Mouse (Mus musculus) forebrain, embryonic 14.5 days (tissue): ENCODE data around the gene Bglap2. TPM values are rescaled to one million over a fixed set of nuclear protein-coding genes. Genes with fewer than 3 reads are reported as not detected.

Source experiments
- ATAC-seq: fragments of 200-750 bp; cut with Nextera tagmentation; 2 replicates; pipeline ENCODE4 v1.8.0; 2017; ENCODE audit warnings: mild to moderate bottlenecking, moderate library complexity
- DNase-seq: peaks from one replicate; pipeline ENCODE4 v3.0.0-alpha.2; 2015; ENCODE audit warnings: low spot score
- H3K27ac ChIP-seq: fragments of 300-500 bp; sonication (generic); 2 replicates; pipeline ENCODE4 v1.5.1; 2014; ENCODE audit warnings: low read depth, mild to moderate bottlenecking, control low read depth, low read length, moderate library complexity
- H3K27me3 ChIP-seq: fragments of 300-500 bp; sonication (generic); replicated peaks from 2 replicates; pipeline ENCODE4 v1.6.1; 2014; ENCODE audit warnings: low read length, control low read depth, mixed read lengths; ENCODE audit not compliant: control insufficient read depth, insufficient read depth
- H3K36me3 ChIP-seq: fragments of 300-500 bp; sonication (generic); 2 replicates; pipeline ENCODE4 v1.6.1; 2014; ENCODE audit warnings: low read length, control low read depth; ENCODE audit not compliant: control insufficient read depth, insufficient read depth
- H3K4me1 ChIP-seq: fragments of 300-500 bp; sonication (generic); 2 replicates; pipeline ENCODE4 v1.6.1; 2014; ENCODE audit warnings: antibody characterized with exemption, low read length, control low read depth; ENCODE audit not compliant: control insufficient read depth, insufficient read depth
- H3K4me2 ChIP-seq: fragments of 300-500 bp; sonication (generic); 2 replicates; pipeline ENCODE4 v1.6.1; 2014; ENCODE audit warnings: mild to moderate bottlenecking, control low read depth, low read length
- H3K4me3 ChIP-seq: fragments of 300-500 bp; sonication (generic); 2 replicates; pipeline ENCODE4 v1.5.1; 2014; ENCODE audit warnings: low read depth, low read length, control low read depth
- H3K9ac ChIP-seq: fragments of 300-500 bp; sonication (generic); 2 replicates; pipeline ENCODE4 v1.6.1; 2014; ENCODE audit warnings: mild to moderate bottlenecking, low read length, control low read depth, moderate library complexity
- H3K9me3 ChIP-seq: fragments of 300-500 bp; sonication (generic); replicated peaks from 2 replicates; pipeline ENCODE4 v1.6.1; 2016; ENCODE audit warnings: low read length, control low read depth, mixed read lengths; ENCODE audit not compliant: control insufficient read depth
- WGBS: fragments of 180-500 bp; shearing (Covaris S2); extraction: QIAGEN DNeasy Blood & Tissue Kit; methylation state at CpG from one replicate; pipeline ENCODE4 v1.1.7; 2014; 5-methylcytosine and 5-hydroxymethylcytosine counted together
- polyA plus RNA-seq: library from polyadenylated mRNA; unstranded; fragments of >200 nt; fragmentation: Nextera tagmentation; extraction: Ambion mirVana; gene quantifications from 2 replicates; pipeline ENCODE4 v1.2.1, GENCODE M21; 2014

Gene Bglap2
- polyA plus RNA-seq, 1 experiment from 2014 or later: not detected

GRCm38 (mm10) chr3:88363700-88364099 is 14.8 kb downstream of the Bglap2 start:
- WGBS: 49% methylated on average over 4 of the region's 4 CpGs

GRCm38 (mm10) chr3:88361612-88362313 is 16.7 kb downstream of the Bglap2 start:
- Histone ChIP-seq H3K9ac (no peak overlapping the region), H3K27ac (no peak overlapping the region), H3K9me3 (no peaks in the 10 kb centered on the region), H3K4me1 (no peaks in the 10 kb centered on the region), H3K4me2 (no peak overlapping the region), H3K27me3 (0 out of 2 replicates have a peak, but pooled peaks cover 6% of the 10 kb centered on the region), H3K36me3 (peaks cover 65% of the 10 kb centered on the region), H3K4me3 (no peak overlapping the region)
- no peak for ATAC-seq
- no peak for DNase-seq
- 84% methylated on average over 2 of the region's 2 CpGs for WGBS

More at GRCm38 (mm10) chr3:88363700-88364099, 14.8 kb downstream of the Bglap2 start:
- Histone ChIP-seq H3K27me3 (0 out of 2 replicates have a peak, but pooled peaks cover 6% of the 10 kb centered on the region), H3K9ac (no peak overlapping the region), H3K4me3 (no peak overlapping the region), H3K9me3 (no peaks in the 10 kb centered on the region), H3K27ac (no peak overlapping the region), H3K4me2 (no peak overlapping the region), H3K36me3 (peaks cover 46% of the 10 kb centered on the region), H3K4me1 (no peaks in the 10 kb centered on the region)
- ATAC-seq (no peak), DNase-seq (no peak)

GRCm38 (mm10) chr3:88361096-88361495 is 17.4 kb downstream of the Bglap2 start:
- 88% methylated on average over 6 of the region's 6 CpGs for WGBS
- DNase-seq: no peak
- Histone ChIP-seq H3K9me3 (no peaks in the 10 kb centered on the region), H3K27ac (no peak overlapping the region), H3K36me3 (peaks cover 72% of the 10 kb centered on the region), H3K27me3 (0 out of 2 replicates have a peak, but pooled peaks cover 6% of the 10 kb centered on the region), H3K4me1 (no peaks in the 10 kb centered on the region), H3K4me3 (no peak overlapping the region), H3K4me2 (no peak overlapping the region), H3K9ac (no peak overlapping the region)
- no peak for ATAC-seq

- H3K9ac ChIP-seq: no peak overlapping the region
Measured at GRCm38 (mm10) chr3:88359989-88360388, 18.5 kb downstream of the Bglap2 start.

GRCm38 (mm10) chr3:88359584-88359983 is 18.9 kb downstream of the Bglap2 start:
- WGBS: 81% methylated on average over 5 of the region's 5 CpGs
- Histone ChIP-seq H3K4me3 (no peak overlapping the region), H3K4me1 (no peaks in the 10 kb centered on the region), H3K4me2 (no peak overlapping the region), H3K9ac (no peak overlapping the region), H3K27ac (no peak overlapping the region), H3K36me3 (peaks cover 87% of the 10 kb centered on the region), H3K9me3 (no peaks in the 10 kb centered on the region), H3K27me3 (no peaks in the 10 kb centered on the region)
- ATAC-seq (no peak), DNase-seq (no peak)

More at GRCm38 (mm10) chr3:88359989-88360388, 18.5 kb downstream of the Bglap2 start:
- Histone ChIP-seq H3K4me2 (no peak overlapping the region), H3K4me3 (no peak overlapping the region), H3K9me3 (no peaks in the 10 kb centered on the region), H3K36me3 (peaks cover 83% of the 10 kb centered on the region), H3K27ac (no peak overlapping the region), H3K4me1 (no peaks in the 10 kb centered on the region), H3K27me3 (no peaks in the 10 kb centered on the region)
- ATAC-seq: no peak
- no peak for DNase-seq
- WGBS: 73% methylated on average over 3 of the region's 3 CpGs

GRCm38 (mm10) chr3:88354396-88355165 is 23.9 kb downstream of the Bglap2 start:
- Histone ChIP-seq H3K36me3 (peaks cover 99% of the 10 kb centered on the region), H3K27me3 (no peaks in the 10 kb centered on the region), H3K27ac (no peak overlapping the region), H3K9ac (no peak overlapping the region), H3K4me3 (no peak overlapping the region), H3K4me2 (no peak overlapping the region), H3K9me3 (no peaks in the 10 kb centered on the region), H3K4me1 (no peaks in the 10 kb centered on the region)
- ATAC-seq (no peak), DNase-seq (no peak)
- WGBS: 98% methylated on average over 8 of the region's 8 CpGs

- Histone ChIP-seq H3K9me3 (no peaks in the 10 kb centered on the region), H3K27ac (no peak overlapping the region), H3K27me3 (no peaks in the 10 kb centered on the region), H3K4me3 (no peak overlapping the region), H3K4me2 (no peak overlapping the region), H3K9ac (no peak overlapping the region), H3K4me1 (no peaks in the 10 kb centered on the region), H3K36me3 (peaks cover 99% of the 10 kb centered on the region)
- DNase-seq: no peak
- whole genome bisulfite sequencing: 98% methylated on average over 9 of the region's 9 CpGs
- no peak for ATAC-seq
Measured at GRCm38 (mm10) chr3:88352907-88353306, 25.6 kb downstream of the Bglap2 start.

GRCm38 (mm10) chr3:88350732-88351131 is 27.8 kb downstream of the Bglap2 start:
- 93% methylated on average over 13 of the region's 13 CpGs for WGBS
- ATAC-seq (no peak), DNase-seq (no peak)

GRCm38 (mm10) chr3:88339006-88339405 is 39.5 kb downstream of the Bglap2 start:
- H3K4me1 ChIP-seq: peaks cover 10% of the 10 kb centered on the region; the same call in 1 of the 2 replicates
- no peak overlapping the region for H3K9ac ChIP-seq
- ATAC-seq (no peak), DNase-seq (no peak)
- H3K27me3 ChIP-seq: no peaks in the 10 kb centered on the region
- no peak overlapping the region for H3K4me3 ChIP-seq
- no peak overlapping the region for H3K4me2 ChIP-seq
- no peaks in the 10 kb centered on the region for H3K9me3 ChIP-seq
- H3K27ac ChIP-seq: no peak overlapping the region
- H3K36me3 ChIP-seq: peaks cover 29% of the 10 kb centered on the region
- 81% methylated on average over 3 of the region's 3 CpGs for WGBS

More at GRCm38 (mm10) chr3:88350732-88351131, 27.8 kb downstream of the Bglap2 start:
- no peaks in the 10 kb centered on the region for H3K4me1 ChIP-seq
- no peak overlapping the region for H3K9ac ChIP-seq
- no peak overlapping the region for H3K4me3 ChIP-seq
- H3K4me2 ChIP-seq: no peak overlapping the region
- no peaks in the 10 kb centered on the region for H3K27me3 ChIP-seq
- no peak overlapping the region for H3K27ac ChIP-seq
- H3K9me3 ChIP-seq: no peaks in the 10 kb centered on the region
- H3K36me3 ChIP-seq: peaks cover 99% of the 10 kb centered on the region
